Mouse (Mus musculus): ENCODE data around the gene Tor4a. TPM values are rescaled to one million over a fixed set of nuclear protein-coding genes. Genes with fewer than 3 reads are reported as not detected.

Tor4a gene
- total and polyA plus RNA-seq, 3 experiments = 12.6 to 20.4 (median 15.3) TPM

- TF ChIP-seq BHLHE40 (IDR thresholded peaks at IDR 0.05; ENCODE audit: low read depth, low read length) (peak; percentile 43), HCFC1 (IDR thresholded peaks at IDR 0.05; ENCODE audit: low read depth, low read length) (no peak; the same call in 1 of the 2 replicates), SIN3A (IDR thresholded peaks at IDR 0.05; ENCODE audit: low read length) (peak; percentile 94), SMC3 (IDR thresholded peaks at IDR 0.05; ENCODE audit: low read depth, low read length) (peak; percentile 90), ZMIZ1 (IDR thresholded peaks at IDR 0.05; ENCODE audit: low read depth, low read length) (no peak; the same call in 1 of the 2 replicates), UBTF (IDR thresholded peaks at IDR 0.05; ENCODE audit: low read depth, low read length) (no peak), ELF1 (IDR thresholded peaks at IDR 0.05; ENCODE audit: low read depth, low read length) (peak; percentile 60)
These were observed 3.3 kb downstream of the Tor4a start (continued) for GRCm38 (mm10) chr2:25193330-25193770.

- DNase-seq (ENCODE audit: extremely low read depth) = no peak
- in situ Hi-C loops (cut with MboI; ENCODE audit: low pct_ligation_motif_present, low pct_unique_long_range_greater_than_20kb, low sequenced_read_pairs) = no loop called here
- Histone ChIP-seq H3K9me3 (replicated peaks; ENCODE audit: low read length) (no peaks in the 10 kb centered on the region), H3K4me3 (replicated peaks in 1 of 3; ENCODE audit: low read depth in 2 of 3, low read length in 2 of 3, poor library complexity in 1 of 3) (no peak overlapping the region), H3K27ac (ENCODE audit: insufficient read depth, low read depth) (no peak overlapping the region), H3K9ac (ENCODE audit: insufficient read depth, low read depth) (no peak overlapping the region), H3K4me2 (ENCODE audit: insufficient read depth, low read depth, poor library complexity, severe bottlenecking) (no peak overlapping the region), H3K36me3 (replicated peaks in 1 of 2; ENCODE audit: control insufficient read depth in 1 of 2, insufficient read depth in 1 of 2, low read length in 1 of 2) (peaks cover 0 to 3% of the 10 kb centered on the region in 2 experiments), H3K79me2 (replicated peaks; ENCODE audit: control insufficient read depth, extremely low read depth, insufficient read depth, poor library complexity, severe bottlenecking) (0 out of 2 replicates have a peak, but pooled peaks cover 1% of the 10 kb centered on the region), H3K4me1 (ENCODE audit: control insufficient read depth in 1 of 2, insufficient read depth in 2 of 2) (peaks cover 12 to 29% of the 10 kb centered on the region in 2 experiments), H3K27me3 (replicated peaks) (peaks cover 32% of the 10 kb centered on the region)
- no peak for TF ChIP-seq TBP (conservative IDR thresholded peaks at IDR 0.05; ENCODE audit: low read depth, low read length)
- no peak for TF ChIP-seq MAZ (IDR thresholded peaks at IDR 0.05; ENCODE audit: low read depth, low read length)
- TF ChIP-seq USF2 (conservative IDR thresholded peaks at IDR 0.05; ENCODE audit: low read depth, low read length) = no peak
- TF ChIP-seq NELFE (IDR thresholded peaks at IDR 0.05; ENCODE audit: low read depth, low read length) = no peak
- TF ChIP-seq MAFK (IDR thresholded peaks at IDR 0.05; ENCODE audit: insufficient replicate concordance, low read length) = no peak
- TF ChIP-seq SMC3 (IDR thresholded peaks at IDR 0.05; ENCODE audit: low read depth, low read length) = no peak
- no peak for TF ChIP-seq E2F4 (IDR thresholded peaks at IDR 0.05; ENCODE audit: insufficient replicate concordance, low read depth, low read length)
- TF ChIP-seq CHD2 (IDR thresholded peaks at IDR 0.05; ENCODE audit: low read length) = no peak
- TF ChIP-seq BHLHE40 (IDR thresholded peaks at IDR 0.05; ENCODE audit: low read depth, low read length) = no peak
- no peak for TF ChIP-seq ZMIZ1 (IDR thresholded peaks at IDR 0.05; ENCODE audit: low read depth, low read length)
- TF ChIP-seq RAD21 (IDR thresholded peaks at IDR 0.05; ENCODE audit: low read depth, low read length) = no peak
- no peak for TF ChIP-seq MEF2A (IDR thresholded peaks at IDR 0.05; ENCODE audit: borderline replicate concordance, low read depth, low read length)
- no peak for TF ChIP-seq MAX (IDR thresholded peaks at IDR 0.05; ENCODE audit: low read length)
- no peak for TF ChIP-seq UBTF (IDR thresholded peaks at IDR 0.05; ENCODE audit: low read depth, low read length)
- TF ChIP-seq CHD1 (IDR thresholded peaks at IDR 0.05; ENCODE audit: low read depth, low read length) = no peak
- no peak for TF ChIP-seq KAT2A (IDR thresholded peaks at IDR 0.05; ENCODE audit: insufficient replicate concordance, low read length)
- TF ChIP-seq MXI1 (IDR thresholded peaks at IDR 0.05; ENCODE audit: low read depth, low read length) = no peak
- TF ChIP-seq ZNF384 (IDR thresholded peaks at IDR 0.05; ENCODE audit: low read depth, low read length) = no peak
- TF ChIP-seq MYC (IDR thresholded peaks at IDR 0.05; ENCODE audit: low read depth, low read length) = no peak
- no peak for TF ChIP-seq CTCF (conservative IDR thresholded peaks at IDR 0.05 in 1 of 2, IDR thresholded peaks at IDR 0.05 in 1 of 2; ENCODE audit: low read depth in 2 of 2, low read length in 2 of 2)
- dilution Hi-C loops (cut with MboI; ENCODE audit: extremely low pct_ligation_motif_present, extremely low pct_unique_long_range_greater_than_20kb, low sequenced_read_pairs) = no loop called here
These were observed 8.8 kb downstream of the Tor4a start for GRCm38 (mm10) chr2:25187841-25188240.
